Mouse (Mus musculus) heart, postnatal 25 days (tissue): ENCODE data around the gene Gpr3. TPM values are rescaled to one million over a fixed set of nuclear protein-coding genes. Genes with fewer than 3 reads are reported as not detected.
A peak's percentile ranks its signal among the peaks of the same experiment; 100 is the strongest.

Experiments
- DNase-seq: peaks from one replicate; pipeline ENCODE4 v3.0.0; 2022; ENCODE audit warnings: low spot score
- intact Hi-C: fragments of 180-260 bp; cut with DNase I; formaldehyde crosslinking; loops from one replicate; pipeline ENCODE4 v1.15.1; 2025
- total RNA-seq, 2 experiments: library from RNA; stranded (reverse); gene quantifications; 2 replicates each; pipeline ENCODE4 v1.2.3; 2021

Gpr3 gene
- total RNA-seq, 2 experiments from 2014 or later, result 0.22 TPM; not detected in 1

DNA sequence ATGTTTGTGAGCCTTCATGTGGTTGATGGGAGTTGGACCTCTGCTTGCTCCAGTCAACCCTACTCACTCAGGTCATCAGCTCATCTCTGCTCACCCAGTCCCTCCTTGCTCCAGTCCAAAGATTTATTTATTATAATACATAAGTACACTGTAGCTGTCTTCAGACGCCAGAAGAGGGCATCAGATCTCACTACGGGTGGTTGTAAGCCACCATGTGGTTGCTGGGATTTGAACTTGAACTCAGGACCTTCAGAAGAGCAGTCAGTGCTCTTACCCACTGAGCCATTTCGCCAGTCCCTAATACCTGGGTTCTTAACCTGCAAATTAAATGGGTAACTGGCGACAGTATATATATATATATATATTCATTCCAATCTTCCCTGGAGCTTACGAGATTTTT lies 23.1 kb upstream of the Gpr3 start:
- DNase-seq, result no peak
- intact Hi-C loops, result loop anchor here (2.0 kb wide), 1 partner anchor 15 kb away; no protein-coding TSS in a partner anchor

GRCm38 (mm10) chr4:133234771-133235170 lies 22.4 kb upstream of the Gpr3 start:
- DNase-seq, result no peak
- intact Hi-C loops, result loop anchor here (2.0 kb wide), 1 partner anchor 16 kb away; no protein-coding TSS in a partner anchor

DNA sequence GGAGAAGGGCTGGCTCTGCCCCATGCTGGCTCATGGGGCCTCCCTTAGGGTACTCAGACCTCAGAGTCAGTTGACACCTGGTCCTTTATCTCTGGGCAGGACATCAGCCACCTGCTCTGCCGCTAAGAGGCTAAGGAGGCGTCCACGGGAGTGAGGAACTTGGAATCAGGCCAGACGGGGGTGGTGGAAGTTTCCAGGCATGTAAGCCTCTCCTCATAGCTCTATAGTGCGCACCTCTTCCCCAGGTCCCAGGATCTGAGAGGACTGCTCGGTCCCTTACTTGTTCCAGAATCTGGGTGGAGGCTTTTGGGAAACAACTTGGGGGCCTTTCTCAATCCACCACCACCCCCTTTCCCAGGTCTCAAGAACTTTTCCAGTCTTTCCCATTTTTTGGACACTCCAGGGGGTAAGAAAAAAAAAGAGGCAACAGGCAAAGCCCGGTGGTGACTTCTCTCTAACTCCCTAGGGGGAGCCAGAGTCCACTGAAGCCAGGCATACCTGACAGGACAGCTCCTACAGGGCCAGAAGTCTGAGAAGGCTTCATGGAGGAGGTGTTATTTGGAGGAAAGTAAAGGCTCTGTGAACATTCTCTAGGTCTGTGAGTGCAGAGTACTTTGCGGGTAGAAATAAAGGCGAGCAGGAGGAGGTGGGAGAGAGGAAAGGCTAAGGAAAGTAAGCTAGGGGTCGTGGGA lies 21.1 kb upstream of the Gpr3 start:
- intact Hi-C loops, result loop anchor here (1.0 kb wide), 1 partner anchor 64 kb away; no protein-coding TSS in a partner anchor
- DNase-seq, result no peak

DNA sequence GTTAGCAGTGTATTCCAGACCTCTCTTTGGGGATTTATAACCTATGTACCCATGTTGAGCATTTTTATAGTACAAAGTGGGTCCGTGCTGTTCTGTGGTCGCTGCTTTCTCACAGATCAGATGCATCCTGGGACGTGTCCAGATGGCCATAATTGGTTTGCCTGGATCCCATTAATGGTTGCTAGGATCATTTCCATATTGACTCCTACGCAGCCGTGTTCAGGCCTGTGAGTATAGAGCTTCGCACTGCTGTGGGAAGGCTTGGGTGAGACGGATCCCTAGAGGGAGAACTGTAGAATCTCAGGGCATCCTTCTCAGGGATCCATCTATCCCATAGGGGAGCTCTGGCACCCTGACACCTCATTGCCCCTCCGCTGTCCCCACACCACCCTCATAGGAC lies 17.2 kb upstream of the Gpr3 start:
- DNase-seq, result no peak
- intact Hi-C loops, result no loop called here

- no peak for DNase-seq
- intact Hi-C loops, result no loop called here
Observed at GRCm38 (mm10) chr4:133227636-133228035, 15.3 kb upstream of the Gpr3 start.

- peak; percentile 57 for DNase-seq
- intact Hi-C loops, result no loop called here
Observed at GRCm38 (mm10) chr4:133226073-133226472, 13.7 kb upstream of the Gpr3 start.

DNA sequence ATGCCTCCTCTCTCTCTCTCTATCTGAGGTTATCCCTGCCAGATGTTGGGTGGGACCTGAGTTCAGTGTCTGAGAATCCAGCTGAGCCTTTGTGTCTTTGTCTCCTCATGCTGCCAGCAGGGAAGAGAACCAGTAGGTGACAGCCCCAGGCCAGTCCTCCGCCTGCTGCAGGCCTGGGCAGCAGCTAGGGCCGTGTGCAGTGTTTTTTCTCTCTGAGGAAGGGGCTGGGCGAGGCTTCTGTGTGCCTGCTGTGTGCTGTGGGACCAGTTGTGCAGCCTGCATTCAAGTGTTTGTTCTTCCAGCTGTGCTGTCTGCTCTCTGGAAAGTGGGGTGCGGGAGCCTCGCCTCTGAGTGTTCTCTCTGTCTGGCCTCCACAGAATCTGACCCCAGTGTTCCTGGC lies 11.5 kb upstream of the Gpr3 start:
- DNase-seq, result no peak
- intact Hi-C loops, result no loop called here

- intact Hi-C loops, result no loop called here
- no peak for DNase-seq
Observed at GRCm38 (mm10) chr4:133221701-133222100, 9.4 kb upstream of the Gpr3 start.

- no peak for DNase-seq
- intact Hi-C loops, result no loop called here
Observed at GRCm38 (mm10) chr4:133220656-133221055, 8.3 kb upstream of the Gpr3 start.

- intact Hi-C loops, result loop anchor here (10.0 kb wide), 1 partner anchor 274 kb away; no protein-coding TSS in a partner anchor
- no peak for DNase-seq
Observed at GRCm38 (mm10) chr4:133218745-133219144, 6.4 kb upstream of the Gpr3 start.

- intact Hi-C loops, result loop anchor here (2.0 to 10.0 kb wide), 3 partner anchors 35 to 273 kb away; no protein-coding TSS in a partner anchor
- no peak for DNase-seq
Observed at GRCm38 (mm10) chr4:133217641-133218040, 5.3 kb upstream of the Gpr3 start.

- DNase-seq, result no peak
- intact Hi-C loops, result loop anchor here (2.0 to 10.0 kb wide), 2 partner anchors 203 to 269 kb away; partner anchors contain the start of gene Ahdc1
Observed at GRCm38 (mm10) chr4:133213661-133214060, 1.3 kb upstream of the Gpr3 start.

- no peak for DNase-seq
- intact Hi-C loops, result loop anchor here (10.0 kb wide), 1 partner anchor 268 kb away; no protein-coding TSS in a partner anchor
Observed at GRCm38 (mm10) chr4:133213268-133213590, 893 bp upstream of the Gpr3 start.

GRCm38 (mm10) chr4:133212562-133213267 lies 379 bp upstream of the Gpr3 start:
- peak; percentile 69 for DNase-seq
- intact Hi-C loops, result loop anchor here (10.0 kb wide), 1 partner anchor 268 kb away; no protein-coding TSS in a partner anchor

GRCm38 (mm10) chr4:133210788-133211390 lies 1.4 kb downstream of the Gpr3 start:
- DNase-seq, result no peak
- intact Hi-C loops, result loop anchor here (10.0 kb wide), 1 partner anchor 266 kb away; no protein-coding TSS in a partner anchor

GRCm38 (mm10) chr4:133210023-133210787 lies 2.1 kb downstream of the Gpr3 start:
- intact Hi-C loops, result loop anchor here (10.0 kb wide), 1 partner anchor 265 kb away; no protein-coding TSS in a partner anchor

GRCm38 (mm10) chr4:133209366-133209765 lies 3.0 kb downstream of the Gpr3 start:
- intact Hi-C loops, result no loop called here
- no peak for DNase-seq

More at GRCm38 (mm10) chr4:133210023-133210787, 2.1 kb downstream of the Gpr3 start:
- no peak for DNase-seq

DNA sequence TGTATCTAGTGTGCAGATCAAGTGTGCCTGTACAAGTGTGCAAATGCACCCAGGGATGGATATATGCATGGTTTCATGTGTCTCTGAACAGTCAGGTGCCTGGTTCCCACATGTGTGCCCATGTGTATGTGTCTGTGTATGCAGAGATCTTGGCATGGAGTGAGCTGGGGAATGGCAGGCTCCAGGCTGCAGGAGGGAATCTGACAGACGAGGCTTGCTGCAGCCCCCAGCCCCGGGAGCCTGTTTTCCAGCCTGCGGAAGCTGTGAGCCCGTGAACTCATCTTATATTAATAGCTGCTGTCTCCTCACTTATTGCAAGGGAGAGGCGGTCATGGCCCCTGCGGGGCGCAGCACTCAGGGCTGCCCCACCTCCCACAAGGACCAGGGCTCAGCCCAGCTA lies 8.0 kb downstream of the Gpr3 start:
- intact Hi-C loops, result no loop called here
- DNase-seq, result no peak

DNA sequence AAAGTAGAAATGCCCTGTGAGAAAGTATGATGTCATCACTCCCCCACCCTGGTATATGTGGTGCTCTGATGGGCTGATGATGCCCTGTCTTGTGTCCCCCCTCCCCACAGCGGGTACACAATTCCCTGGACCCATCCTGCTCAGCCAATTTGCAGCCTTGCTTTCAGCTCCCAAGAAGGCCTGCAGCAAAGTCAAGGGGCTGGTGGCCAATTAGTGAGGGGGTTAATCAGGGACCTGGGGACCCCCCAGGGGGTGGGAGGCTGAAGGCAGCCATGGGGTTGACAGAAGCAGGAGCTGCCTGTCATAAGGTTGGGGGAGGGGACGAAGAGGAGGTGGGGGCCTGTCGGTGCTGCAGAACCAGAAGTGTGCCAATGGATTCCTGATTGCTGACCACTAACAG lies 8.7 kb downstream of the Gpr3 start:
- intact Hi-C loops, result no loop called here
- DNase-seq, result no peak

GRCm38 (mm10) chr4:133202254-133202653 lies 10.1 kb downstream of the Gpr3 start:
- DNase-seq, result no peak
- intact Hi-C loops, result no loop called here
